Comparison of ENCODE assay signal across 31 mouse cellular contexts in genomic region chr13:76429456-76429855, GRCm38 (mm10). TPM values are rescaled to one million over a fixed set of nuclear protein-coding genes. Genes with fewer than 3 reads are reported as not detected.
DNase-seq lines count a peak whose midpoint lies in the region; ATAC-seq and TF ChIP-seq lines count a peak whose summit lies in the region.
"Had no signal": no experiment of that assay in that cellular context is flagged by ENCODE, and none has a peak within 500 bp of the region (broad histone marks: within the 10 kb centered on the region; RNA-seq: fewer than 3 reads in every experiment).

No protein-coding gene starts in this region.

- H3K27me3 ChIP-seq in liver, postnatal 0 days (ENCODE audit: insufficient read depth, low read length), result no peaks in the 10 kb centered on the region
- H3K27me3 ChIP-seq: forebrain, embryonic 13.5 days; hindbrain, embryonic 15.5 days; kidney, embryonic 15.5 days; neural tube, embryonic 12.5 days had no signal

- no peak overlapping the region for H3K9ac ChIP-seq in liver, postnatal 0 days (replicated peaks)
- H3K9ac ChIP-seq: forebrain, embryonic 13.5 days; hindbrain, embryonic 15.5 days; kidney, embryonic 15.5 days; liver, embryonic 14.5 days; lung, embryonic 14.5 days; neural tube, embryonic 12.5 days had no signal

- no peaks in the 10 kb centered on the region for H3K9me3 ChIP-seq in liver, postnatal 0 days (ENCODE audit: low read length)
- H3K9me3 ChIP-seq: forebrain, embryonic 13.5 days; hindbrain, embryonic 10.5 days; hindbrain, embryonic 15.5 days; kidney, embryonic 15.5 days; neural tube, embryonic 12.5 days had no signal

- intact Hi-C loops in left cerebral cortex, postnatal 10 days (cut with DNase I), result no loop called here
- intact Hi-C loops in left cerebral cortex, postnatal 14 days (cut with DNase I), result no loop called here

- no peak for TF ChIP-seq CTCF in liver, postnatal 0 days (IDR thresholded peaks at IDR 0.05; ENCODE audit: low read depth)

- no peaks in the 10 kb centered on the region for H3K4me1 ChIP-seq in liver, postnatal 0 days (ENCODE audit: insufficient read depth)
- H3K4me1 ChIP-seq: forebrain, embryonic 13.5 days; hindbrain, embryonic 10.5 days; hindbrain, embryonic 15.5 days; kidney, embryonic 15.5 days; neural tube, embryonic 12.5 days had no signal

- no peaks in the 10 kb centered on the region for H3K36me3 ChIP-seq in liver, postnatal 0 days (replicated peaks; ENCODE audit: insufficient read depth, low read length)
- H3K36me3 ChIP-seq: hindbrain, embryonic 10.5 days; hindbrain, embryonic 15.5 days; kidney, embryonic 15.5 days; neural tube, embryonic 12.5 days had no signal

- H3K4me3 ChIP-seq in liver, postnatal 0 days (ENCODE audit: low read depth, low read length), result no peak overlapping the region
- H3K4me3 ChIP-seq: forebrain, embryonic 13.5 days; hindbrain, embryonic 10.5 days; hindbrain, embryonic 15.5 days; kidney, embryonic 15.5 days; layer of hippocampus, adult 2 months; myocyte; neural tube, embryonic 12.5 days had no signal

- 59% methylated on average over 6 of the region's 6 CpGs for WGBS in liver, postnatal 0 days (ENCODE audit: insufficient replicate concordance)

- TF ChIP-seq EP300 in liver, postnatal 0 days (IDR thresholded peaks at IDR 0.05; ENCODE audit: low read depth), result no peak

- no peak for ATAC-seq in liver, postnatal 0 days
- ATAC-seq: activated CD4-positive, CD25-positive, alpha-beta regulatory T cell, adult 4 months; forebrain, embryonic 13.5 days; inflammation-experienced regulatory T-cells, adult 6 months had no signal

- H3K27ac ChIP-seq in liver, postnatal 0 days (ENCODE audit: low read depth), result no peak overlapping the region
- H3K27ac ChIP-seq: forebrain, embryonic 13.5 days; hindbrain, embryonic 10.5 days; hindbrain, embryonic 15.5 days; kidney, embryonic 15.5 days; layer of hippocampus, adult 2 months; liver, embryonic 14.5 days; neural tube, embryonic 12.5 days had no signal

- DNase-seq in left cerebral cortex, adult 11 months (ENCODE audit: low spot score), result peak; percentile 35
- DNase-seq in left cerebral cortex, postnatal 10 days (ENCODE audit: extremely low spot score in 1 of 2, low spot score in 2 of 2), result no peak
- DNase-seq in right cerebral cortex, postnatal 25 days, result peak; percentile 27
- no peak for DNase-seq in right cerebral cortex, postnatal 14 days
- peak; percentile 19 to 41 for DNase-seq in left cerebral cortex, postnatal 14 days (ENCODE audit: low spot score in 2 of 2)
- peak; percentile 84 for DNase-seq in telencephalon, adult 2 months (ENCODE audit: low read depth, low spot score)
- no peak for DNase-seq in liver, postnatal 0 days
- DNase-seq in gastrocnemius, adult 8-10 months (ENCODE audit: low spot score in 2 of 2), result no peak
- DNase-seq: adrenal gland, adult 8-10 months; B cell, adult 2 months; cerebellum, adult 8-10 months; cerebellum, postnatal 25 days; gastrocnemius, postnatal 36 days; heart, adult 18-20 months; kidney, adult 18-20 months; kidney, postnatal 25 days; liver; lung, embryonic 14.5 days; lung, postnatal 14 days had no signal

- no peak overlapping the region for H3K4me2 ChIP-seq in liver, postnatal 0 days (ENCODE audit: low read depth, low read length)
- H3K4me2 ChIP-seq: forebrain, embryonic 13.5 days; heart, embryonic 11.5 days; hindbrain, embryonic 15.5 days; kidney, embryonic 15.5 days; lung, embryonic 14.5 days; midbrain, embryonic 11.5 days; neural tube, embryonic 12.5 days had no signal

RNA-seq across cellular contexts. Expression of gene Mctp1, which starts 45.1 kb away (rescaled TPM):
- 10 to 100 TPM; 37.8 to 43.3 TPM for total RNA-seq in left cerebral cortex, postnatal 10 days (2021)
- total RNA-seq in left cerebral cortex, postnatal 14 days (2021), result 10 to 100 TPM; 37.3 to 40.5 TPM
- 2.3 and 2.6 TPM in 2 replicates for polyA plus RNA-seq in liver, postnatal 0 days (2015; fragmentation: Nextera tagmentation; extraction: Ambion mirVana)
- 1 to 10 TPM in 1 of 4 experiments, under 1 TPM in 3; 0.53 to 1.1 (median 0.72) TPM for total RNA-seq in gastrocnemius, adult 8-10 months (2022)

Comparison
In these comparisons a context has a peak if more than half of its experiments do, and no peak if none do; other contexts are left out.
1. DNase-seq: peak in left cerebral cortex, adult 11 months (single experiment), right cerebral cortex, postnatal 25 days (single experiment), left cerebral cortex, postnatal 14 days (2 of 2) and telencephalon, adult 2 months (single experiment); none in left cerebral cortex, postnatal 10 days (0 of 2), right cerebral cortex, postnatal 14 days (single experiment), liver, postnatal 0 days (single experiment) and gastrocnemius, adult 8-10 months (0 of 2).
2. RNA of gene Mctp1, which starts 45.1 kb away (total RNA-seq): 37.8 to 43.3 TPM in left cerebral cortex, postnatal 10 days and 37.3 to 40.5 TPM in left cerebral cortex, postnatal 14 days; 0.53 to 1.1 TPM in gastrocnemius, adult 8-10 months; every median in the first group is over 10 times any median in the second.